Mouse (Mus musculus) heart, embryonic 15.5 days (tissue): ENCODE results near the gene Agtpbp1. TPM values are rescaled to one million over a fixed set of nuclear protein-coding genes. Genes with fewer than 3 reads are reported as not detected.

Experiments
- ATAC-seq: fragments of 200-750 bp; cut with Nextera tagmentation; replicated peaks from 2 replicates; pipeline ENCODE4 v1.8.0; 2017; ENCODE audit warnings: low read depth, moderate TSS enrichment; ENCODE audit not compliant: insufficient number of reproducible peaks, insufficient read depth, low FRiP score
- H3K27ac ChIP-seq: fragments of 300-500 bp; sonication (generic); 2 replicates; pipeline ENCODE4 v1.5.1; 2015; ENCODE audit warnings: mild to moderate bottlenecking, inconsistent platforms
- H3K27me3 ChIP-seq: fragments of 300-500 bp; sonication (generic); 2 replicates; pipeline ENCODE4 v1.6.1; 2015; ENCODE audit warnings: inconsistent platforms
- H3K36me3 ChIP-seq: fragments of 300-500 bp; sonication (generic); 2 replicates; pipeline ENCODE4 v1.6.1; 2015; ENCODE audit warnings: mild to moderate bottlenecking, inconsistent platforms
- H3K4me1 ChIP-seq: fragments of 300-500 bp; sonication (generic); replicated peaks from 2 replicates; pipeline ENCODE4 v1.6.1; 2015; ENCODE audit warnings: inconsistent platforms
- H3K4me2 ChIP-seq: fragments of 300-500 bp; sonication (generic); 2 replicates; pipeline ENCODE4 v1.6.1; 2015; ENCODE audit warnings: inconsistent platforms, mild to moderate bottlenecking, moderate library complexity
- H3K4me3 ChIP-seq: fragments of 300-500 bp; sonication (generic); 2 replicates; pipeline ENCODE4 v1.5.1; 2015; ENCODE audit warnings: mild to moderate bottlenecking, inconsistent platforms
- H3K9ac ChIP-seq: fragments of 300-500 bp; sonication (generic); 2 replicates; pipeline ENCODE4 v1.6.1; 2015; ENCODE audit warnings: mild to moderate bottlenecking, inconsistent platforms
- H3K9me3 ChIP-seq: fragments of 300-500 bp; sonication (generic); replicated peaks from 2 replicates; pipeline ENCODE4 v1.6.1; 2016; ENCODE audit warnings: inconsistent platforms
- WGBS: fragments of 180-500 bp; shearing (Covaris S2); methylation state at CpG from one replicate; pipeline ENCODE4 v1.1.7; 2015; ENCODE audit warnings: mixed read lengths; 5-methylcytosine and 5-hydroxymethylcytosine counted together
- polyA plus RNA-seq: library from polyadenylated mRNA; unstranded; fragments of >200 nt; fragmentation: Nextera tagmentation; extraction: Ambion mirVana; gene quantifications from 2 replicates; pipeline ENCODE4 v1.2.1, GENCODE M21; 2015

The Agtpbp1 gene
- polyA plus RNA-seq, 1 experiment from 2014 or later, result 11.7 TPM

DNA sequence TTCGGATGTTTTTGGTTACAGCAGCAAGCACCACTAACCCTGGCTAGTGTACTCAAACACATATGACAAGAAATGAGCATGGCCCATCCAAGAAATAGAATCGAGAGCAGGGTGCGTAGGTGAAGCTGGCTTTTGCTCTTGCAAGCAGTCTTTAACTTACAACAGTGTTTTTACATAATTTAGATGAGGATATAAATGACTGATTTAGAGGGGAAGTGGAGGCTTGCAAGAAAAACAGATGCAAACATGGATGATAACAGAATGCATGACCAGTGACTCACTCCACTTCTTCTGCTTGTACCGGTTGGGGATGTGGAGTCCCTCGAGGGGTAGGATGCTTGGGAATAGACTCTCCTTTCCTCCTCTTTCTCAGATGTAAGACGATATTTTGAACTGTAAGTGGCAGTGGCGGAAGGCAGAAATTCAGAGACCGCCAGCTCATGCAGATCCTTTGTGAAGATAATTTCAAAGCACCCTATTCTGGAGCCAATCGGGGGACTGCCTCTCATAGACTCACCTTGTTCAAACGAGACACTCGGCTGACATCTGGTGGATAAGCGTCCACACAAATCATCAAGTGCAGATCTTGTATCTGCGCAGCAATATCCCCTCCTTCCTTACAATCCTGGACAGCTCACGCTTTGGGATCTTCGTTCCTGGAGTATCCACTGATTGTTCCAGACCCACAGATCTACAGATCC lies 168.3 kb downstream of the Agtpbp1 start:
- H3K4me1 ChIP-seq, result no peaks in the 10 kb centered on the region
- no peak overlapping the region for H3K27ac ChIP-seq
- no peak for ATAC-seq
- no peak overlapping the region for H3K4me2 ChIP-seq
- no peaks in the 10 kb centered on the region for H3K36me3 ChIP-seq
- WGBS, result 79% methylated on average over 15 of the region's 15 CpGs
- H3K9me3 ChIP-seq, result no peaks in the 10 kb centered on the region
- H3K9ac ChIP-seq, result no peak overlapping the region
- no peaks in the 10 kb centered on the region for H3K27me3 ChIP-seq
- no peak overlapping the region for H3K4me3 ChIP-seq

GRCm38 (mm10) chr13:59413885-59414284 lies 171.1 kb downstream of the Agtpbp1 start:
- Histone ChIP-seq H3K27ac (no peak overlapping the region), H3K4me1 (no peaks in the 10 kb centered on the region), H3K9me3 (no peaks in the 10 kb centered on the region), H3K4me3 (no peak overlapping the region), H3K9ac (no peak overlapping the region), H3K27me3 (no peaks in the 10 kb centered on the region), H3K4me2 (no peak overlapping the region), H3K36me3 (no peaks in the 10 kb centered on the region)
- ATAC-seq, result no peak
- 81% methylated on average over 9 of the region's 9 CpGs for WGBS

GRCm38 (mm10) chr13:59412672-59413071 lies 172.4 kb downstream of the Agtpbp1 start:
- Histone ChIP-seq H3K4me1 (no peaks in the 10 kb centered on the region), H3K36me3 (no peaks in the 10 kb centered on the region), H3K4me3 (no peak overlapping the region), H3K9ac (no peak overlapping the region), H3K9me3 (no peaks in the 10 kb centered on the region), H3K4me2 (no peak overlapping the region), H3K27me3 (no peaks in the 10 kb centered on the region), H3K27ac (no peak overlapping the region)
- WGBS, result 81% methylated on average over 4 of the region's 4 CpGs
- no peak for ATAC-seq

DNA sequence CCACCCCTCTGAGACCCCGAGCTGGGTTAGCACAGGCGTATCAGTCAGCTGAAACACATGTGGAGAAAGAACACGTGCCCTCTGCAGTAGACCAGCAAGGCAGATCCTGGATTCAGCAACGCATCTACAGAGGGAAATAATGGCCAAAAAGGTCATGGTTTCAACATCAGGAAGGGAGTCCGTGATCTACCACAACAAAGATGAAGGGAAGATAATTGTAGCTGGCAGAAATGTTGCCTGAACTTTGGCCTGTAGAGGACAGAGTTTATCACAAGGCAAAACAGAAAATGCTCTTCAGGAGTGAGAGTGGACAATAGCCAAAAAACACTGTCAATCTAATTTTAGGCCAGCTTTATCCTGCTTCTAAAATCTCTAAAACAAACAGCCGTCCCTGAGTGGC lies 177.8 kb downstream of the Agtpbp1 start:
- no peaks in the 10 kb centered on the region for H3K4me1 ChIP-seq
- H3K9ac ChIP-seq, result no peak overlapping the region
- H3K27me3 ChIP-seq, result no peaks in the 10 kb centered on the region
- no peak for ATAC-seq
- H3K9me3 ChIP-seq, result no peaks in the 10 kb centered on the region
- H3K27ac ChIP-seq, result no peak overlapping the region
- no peaks in the 10 kb centered on the region for H3K36me3 ChIP-seq
- no peak overlapping the region for H3K4me2 ChIP-seq
- no peak overlapping the region for H3K4me3 ChIP-seq
- 79% methylated on average over 6 of the region's 6 CpGs for WGBS

GRCm38 (mm10) chr13:59402026-59402775 lies 182.8 kb downstream of the Agtpbp1 start:
- no peak overlapping the region for H3K9ac ChIP-seq
- no peak overlapping the region for H3K27ac ChIP-seq
- no peaks in the 10 kb centered on the region for H3K36me3 ChIP-seq
- no peaks in the 10 kb centered on the region for H3K27me3 ChIP-seq
- H3K4me1 ChIP-seq, result no peaks in the 10 kb centered on the region
- H3K9me3 ChIP-seq, result no peaks in the 10 kb centered on the region
- 84% methylated on average over 14 of the region's 14 CpGs for WGBS
- H3K4me3 ChIP-seq, result no peak overlapping the region
- no peak overlapping the region for H3K4me2 ChIP-seq
- no peak for ATAC-seq

- no peak for ATAC-seq
- Histone ChIP-seq H3K9ac (no peak overlapping the region), H3K4me1 (no peaks in the 10 kb centered on the region), H3K36me3 (no peaks in the 10 kb centered on the region), H3K4me2 (no peak overlapping the region), H3K4me3 (no peak overlapping the region), H3K27me3 (no peaks in the 10 kb centered on the region), H3K9me3 (no peaks in the 10 kb centered on the region), H3K27ac (no peak overlapping the region)
- 32% methylated on average over 3 of the region's 3 CpGs for WGBS
Measured at GRCm38 (mm10) chr13:59397571-59397970, 187.5 kb downstream of the Agtpbp1 start.

Other genes starting within 250 kb of the Agtpbp1 start
- gene Naa35, start within 50 bp of the Agtpbp1 start, polyA plus RNA-seq, result 69.6 and 85.3 TPM in 2 replicates
- 40.4 and 41.1 TPM in 2 replicates for gene Golm1, start 90.6 kb upstream of the Agtpbp1 start, polyA plus RNA-seq
- not detected in 2 replicates for gene 4921517D22Rik, start 108.9 kb upstream of the Agtpbp1 start, polyA plus RNA-seq
- 0.03 TPM in 2 replicates for gene Spata31d1a, start 125.1 kb upstream of the Agtpbp1 start, polyA plus RNA-seq
- gene Spata31d1b, start 127.1 kb upstream of the Agtpbp1 start, polyA plus RNA-seq, result not detected in 2 replicates
- gene Spata31d1d, start 146.5 kb upstream of the Agtpbp1 start, polyA plus RNA-seq, result not detected in 2 replicates
- gene 1700014D04Rik, start 161.5 kb upstream of the Agtpbp1 start, polyA plus RNA-seq, result 0.04 TPM in 1 of 2 replicates, not detected in the other
- 217 and 232 TPM in 2 replicates for gene Isca1, start 184.6 kb upstream of the Agtpbp1 start, polyA plus RNA-seq
- not detected in 2 replicates for gene Gm49354, start 197.0 kb upstream of the Agtpbp1 start, polyA plus RNA-seq
- 34.4 and 36.0 TPM in 2 replicates for gene Tut7, start 237.9 kb upstream of the Agtpbp1 start, polyA plus RNA-seq